Mouse (Mus musculus) liver, adult 2 months (tissue): Measurements from ENCODE around the gene Mmp20. TPM values are rescaled to one million over a fixed set of nuclear protein-coding genes. Genes with fewer than 3 reads are reported as not detected.

ENCODE experiments used
- DNase-seq: peaks from one replicate; pipeline ENCODE4 v3.0.0-alpha.2; 2011; ENCODE audit warnings: low read depth, low spot score; ENCODE audit errors: extremely low read depth
- H3K27ac ChIP-seq: fragments of 200-500 bp; replicated peaks from 2 replicates; pipeline ENCODE4 v1.5.1; 2012; ENCODE audit warnings: low read depth, mild to moderate bottlenecking, control low read depth, inconsistent platforms, low read length; ENCODE audit not compliant: insufficient read depth
- H3K27me3 ChIP-seq: fragments of 200-500 bp; 2 replicates; pipeline ENCODE4 v1.6.1; 2012; ENCODE audit warnings: mild to moderate bottlenecking, moderate library complexity, low read length, inconsistent platforms; ENCODE audit not compliant: control insufficient read depth, insufficient read depth
- H3K36me3 ChIP-seq: fragments of 200-500 bp; 2 replicates; pipeline ENCODE4 v1.6.1; 2012; ENCODE audit warnings: low read length, inconsistent platforms; ENCODE audit not compliant: control insufficient read depth, insufficient read depth
- H3K4me1 ChIP-seq: fragments of 200-500 bp; 2 replicates; pipeline ENCODE4 v1.6.1; 2011; ENCODE audit warnings: low read length; ENCODE audit not compliant: control insufficient read depth, insufficient read depth
- H3K4me3 ChIP-seq: fragments of 200-500 bp; 2 replicates; pipeline ENCODE4 v1.5.1; 2011; ENCODE audit warnings: low read depth, mild to moderate bottlenecking, control low read depth, low read length, moderate library complexity; ENCODE audit not compliant: insufficient read depth
- H3K79me2 ChIP-seq: fragments of 200-500 bp; 2 replicates; pipeline ENCODE4 v1.6.1; 2012; ENCODE audit warnings: inconsistent platforms, mild to moderate bottlenecking, low read length, moderate library complexity; ENCODE audit not compliant: control insufficient read depth, insufficient read depth
- H3K9ac ChIP-seq: fragments of 200-500 bp; 2 replicates; pipeline ENCODE4 v1.6.1; 2012; ENCODE audit warnings: low read depth, mild to moderate bottlenecking, control low read depth, inconsistent platforms, low read length
- CTCF ChIP-seq: fragments of 200-500 bp; IDR thresholded peaks from 2 replicates; pipeline ENCODE4 v1.5.1; 2011; ENCODE audit warnings: low read depth, low read length, control low read depth
- POLR2A ChIP-seq: fragments of 200-500 bp; IDR thresholded peaks from 2 replicates; pipeline ENCODE4 v1.6.1; 2011; ENCODE audit warnings: low read length, control low read depth; ENCODE audit not compliant: insufficient read depth; ENCODE audit errors: extremely low read depth
- WGBS: fragments of 180-500 bp; shearing (Covaris S2); methylation state at CpG from one replicate; pipeline ENCODE4 v1.1.7; 2018; 5-methylcytosine and 5-hydroxymethylcytosine counted together
- polyA plus RNA-seq: library from polyadenylated mRNA; depleted of rRNA; stranded (reverse); fragments of >200 nt; gene quantifications from 2 replicates; pipeline ENCODE4 v1.2.3, GENCODE M21; 2012; rRNA removed
- total RNA-seq: library from RNA; depleted of rRNA; stranded (reverse); fragments of >200 nt; gene quantifications from 2 replicates; pipeline ENCODE4 v1.2.3, GENCODE M21; 2014; rRNA removed

The Mmp20 gene
- total RNA-seq = under 0.01 TPM in 1 of 2 replicates, not detected in the other
- polyA plus RNA-seq = not detected in 2 replicates

GRCm38 (mm10) chr9:7627931-7628330 is at the start of gene Mmp20:
Mmp20 (plus strand) TSS chr9:7628231.
- no peaks in the 10 kb centered on the region for H3K4me1 ChIP-seq
- no peak within 1 kb of the TSS for H3K9ac ChIP-seq
- H3K27ac ChIP-seq = no peak within 1 kb of the TSS
- no peak within 1 kb of the TSS for H3K4me3 ChIP-seq
- no peaks in the 10 kb centered on the region; the same call in 1 of the 2 replicates for H3K27me3 ChIP-seq
- TF ChIP-seq POLR2A = no peak
- TF ChIP-seq CTCF = no peak
- H3K79me2 ChIP-seq = no peaks in the 10 kb centered on the region
- no peak for DNase-seq
- H3K36me3 ChIP-seq = no peaks in the 10 kb centered on the region

DNA sequence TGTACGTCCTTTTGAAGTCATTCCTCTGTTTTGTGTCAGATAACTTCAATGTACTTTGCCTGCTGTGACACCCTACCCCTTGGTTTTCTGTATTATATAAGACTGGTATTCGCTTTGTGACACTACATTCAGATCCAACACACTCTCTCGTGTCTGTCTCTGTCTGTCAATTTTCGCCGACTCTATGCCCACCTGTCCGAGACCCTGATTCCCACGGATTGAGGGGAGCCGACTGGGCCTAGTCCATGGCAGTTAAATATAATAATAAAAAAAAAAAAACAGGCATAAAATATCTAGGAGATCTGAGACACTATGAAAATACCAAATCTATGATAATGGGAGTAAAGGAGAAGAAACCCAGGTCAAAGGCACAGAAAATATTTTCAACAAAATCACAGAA is 38.0 kb upstream of the Mmp20 start:
- TF ChIP-seq CTCF = no peak
- Histone ChIP-seq H3K4me3 (no peak overlapping the region), H3K27ac (no peak overlapping the region), H3K27me3 (no peaks in the 10 kb centered on the region), H3K36me3 (no peaks in the 10 kb centered on the region), H3K9ac (no peak overlapping the region), H3K79me2 (no peaks in the 10 kb centered on the region), H3K4me1 (peaks cover 3% of the 10 kb centered on the region; the same call in 1 of the 2 replicates)
- no peak for DNase-seq
- 76% methylated on average over 8 of the region's 8 CpGs for WGBS

- Histone ChIP-seq H3K79me2 (no peaks in the 10 kb centered on the region), H3K27ac (no peak overlapping the region), H3K4me3 (no peak overlapping the region), H3K27me3 (no peaks in the 10 kb centered on the region), H3K4me1 (peaks cover 3% of the 10 kb centered on the region; the same call in 1 of the 2 replicates), H3K36me3 (no peaks in the 10 kb centered on the region), H3K9ac (no peak overlapping the region)
- DNase-seq = no peak
- TF ChIP-seq CTCF = no peak
- TF ChIP-seq POLR2A = no peak
- WGBS = 93% methylated on average over 3 of the region's 3 CpGs
Observed at GRCm38 (mm10) chr9:7593272-7593812, 34.7 kb upstream of the Mmp20 start.

GRCm38 (mm10) chr9:7594816-7595540 is 33.1 kb upstream of the Mmp20 start:
- peaks cover 3% of the 10 kb centered on the region; the same call in 1 of the 2 replicates for H3K4me1 ChIP-seq
- TF ChIP-seq CTCF (peak; percentile 99), POLR2A (no peak)
- H3K27ac ChIP-seq = peak overlapping the region; percentile 51
- H3K27me3 ChIP-seq = no peaks in the 10 kb centered on the region
- WGBS = 2% methylated on average over 6 of the region's 6 CpGs
- H3K36me3 ChIP-seq = no peaks in the 10 kb centered on the region
- peak overlapping the region; percentile 68 for H3K4me3 ChIP-seq
- peak; percentile 90 for DNase-seq
- no peaks in the 10 kb centered on the region for H3K79me2 ChIP-seq
- peak overlapping the region; percentile 63 for H3K9ac ChIP-seq

- Histone ChIP-seq H3K79me2 (no peaks in the 10 kb centered on the region), H3K27me3 (no peaks in the 10 kb centered on the region), H3K4me1 (no peaks in the 10 kb centered on the region), H3K9ac (no peak overlapping the region), H3K27ac (no peak overlapping the region), H3K4me3 (no peak overlapping the region), H3K36me3 (no peaks in the 10 kb centered on the region)
- TF ChIP-seq POLR2A = no peak
- TF ChIP-seq CTCF = peak; percentile 78
- WGBS = 3% methylated on average over 3 of the region's 3 CpGs
- peak; percentile 25 for DNase-seq
Observed at GRCm38 (mm10) chr9:7602982-7603742, 24.9 kb upstream of the Mmp20 start.

DNA sequence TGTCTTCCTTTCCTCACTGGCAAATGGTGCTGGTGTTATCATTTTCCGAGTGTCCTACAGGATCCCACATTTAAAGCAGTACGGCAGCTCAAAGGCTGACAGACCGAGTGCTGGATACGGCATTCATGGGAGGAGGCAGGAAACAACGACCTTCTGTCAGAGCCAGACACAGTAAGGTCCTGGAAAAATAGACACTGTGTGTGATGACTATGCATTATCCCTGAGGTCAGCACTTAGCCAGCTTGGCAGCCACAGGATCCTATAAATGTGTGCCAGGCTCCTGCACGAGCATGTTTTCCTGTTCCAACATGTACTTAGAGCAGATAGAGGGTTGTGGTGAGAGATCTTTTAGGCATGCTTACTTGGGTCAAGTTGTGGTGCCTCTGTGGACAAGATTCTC is 24.0 kb upstream of the Mmp20 start:
- H3K27ac ChIP-seq = no peak overlapping the region
- H3K27me3 ChIP-seq = no peaks in the 10 kb centered on the region
- H3K36me3 ChIP-seq = no peaks in the 10 kb centered on the region
- TF ChIP-seq CTCF (no peak), POLR2A (no peak)
- H3K4me3 ChIP-seq = no peak overlapping the region
- no peak overlapping the region for H3K9ac ChIP-seq
- no peaks in the 10 kb centered on the region for H3K4me1 ChIP-seq
- WGBS = 61% methylated on average over 6 of the region's 6 CpGs
- DNase-seq = no peak
- H3K79me2 ChIP-seq = no peaks in the 10 kb centered on the region
